Mouse (Mus musculus) CD8-positive naive resting alpha-beta T cell, adult 2 months (primary cell): ENCODE measurements at regions not wholly inside any gene's neighbourhood (a gene's known extent, or its start where the extent isn't known, plus 50 kb on each side); places are given as distances from the start of the nearest gene placed in this dataset.

ENCODE experiments used
- DNase-seq, 2 experiments: peaks; one replicate each; pipeline ENCODE4 v3.0.0; 2022; ENCODE audit warnings: low read depth in 2 of 2, low spot score in 2 of 2

DNA sequence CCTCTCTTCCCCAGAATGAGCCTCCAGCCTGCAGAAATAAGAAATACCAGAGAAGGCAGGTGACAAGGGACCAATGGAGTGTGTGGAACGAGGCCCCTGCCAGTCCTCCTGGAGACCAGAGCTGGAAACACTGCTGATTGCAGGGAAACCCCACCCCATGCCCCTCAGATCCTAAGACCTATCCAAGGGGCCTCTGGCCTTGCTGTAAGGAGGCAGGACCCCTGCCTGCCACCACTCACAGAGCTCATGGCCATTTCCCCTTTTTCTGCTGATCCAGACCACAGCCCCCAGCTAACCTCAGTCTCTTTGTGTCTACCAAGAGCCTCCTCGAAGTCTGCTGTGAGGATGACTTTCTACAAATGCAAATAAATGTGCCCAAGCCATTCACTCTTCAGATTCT is 57.9 kb upstream of the Spred2 start:
- DNase-seq: no peak

DNA sequence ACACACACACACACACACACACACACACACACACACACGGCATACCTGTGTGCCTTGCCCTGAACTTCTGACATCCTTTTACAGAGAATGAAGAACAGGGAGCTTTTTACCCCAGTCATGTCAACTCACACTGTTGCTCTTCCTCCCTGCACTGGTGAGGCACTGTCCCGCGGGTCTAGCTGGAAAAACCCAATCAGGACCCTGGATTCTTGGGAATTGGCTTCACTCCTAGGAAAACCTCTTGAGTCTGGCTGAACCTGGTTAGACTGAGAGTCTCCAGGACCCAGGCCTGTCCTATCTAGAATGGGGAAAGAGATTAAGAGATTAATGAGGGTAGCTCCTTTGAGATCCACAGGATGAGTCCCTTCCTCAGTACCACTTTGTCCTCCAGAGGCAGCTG is 54.5 kb upstream of the Spred2 start:
- no peak for DNase-seq

DNA sequence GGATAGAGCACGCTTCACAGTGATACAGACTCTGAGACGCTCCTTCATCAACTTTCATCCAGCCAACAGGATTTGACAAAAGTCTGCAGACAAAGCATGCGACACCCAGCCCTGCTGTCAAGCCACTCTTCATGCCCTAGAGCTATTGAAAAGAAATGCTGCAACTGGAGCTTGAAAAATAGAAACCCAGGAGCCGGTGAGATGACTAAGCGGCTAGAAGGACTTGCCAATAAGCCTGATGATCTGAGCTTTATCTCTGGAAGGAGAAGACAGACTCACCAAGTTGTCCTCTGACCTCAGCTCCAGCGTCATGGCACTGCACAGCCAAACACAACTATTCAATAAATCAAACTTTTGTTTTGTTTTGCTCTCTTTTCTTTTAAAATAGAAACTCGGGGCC is 54.0 kb upstream of the Spred2 start:
- no peak for DNase-seq

DNA sequence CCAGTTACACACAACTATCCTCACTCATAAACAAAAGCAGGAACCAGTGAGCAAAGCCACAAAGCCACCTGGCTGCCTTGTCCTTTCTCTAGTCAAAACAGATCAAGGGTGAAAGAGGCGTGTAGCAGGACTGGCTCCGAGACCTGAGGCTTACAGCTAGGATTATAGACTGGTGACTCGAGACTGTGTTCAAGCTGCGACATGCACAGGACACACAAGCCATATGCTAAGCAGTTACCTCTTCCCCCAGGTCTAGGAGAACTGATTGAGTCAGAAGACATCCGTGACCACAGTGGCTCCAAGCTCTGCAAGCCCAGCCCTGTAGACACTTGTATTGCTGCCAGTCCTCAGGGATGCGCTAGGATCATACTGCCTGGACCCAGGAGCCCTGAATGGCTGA is 50.4 kb upstream of the Spred2 start:
- no peak for DNase-seq
